Mouse (Mus musculus) brain, embryonic 14.5 days (tissue): ENCODE measurements around the gene Lamc1.

ENCODE experiments used
- CTCF ChIP-seq: fragments of 200-500 bp; IDR thresholded peaks from 2 replicates; pipeline ENCODE4 v1.5.1; 2012; ENCODE audit warnings: inconsistent platforms, mild to moderate bottlenecking, moderate library complexity, borderline replicate concordance; ENCODE audit not compliant: insufficient read depth, insufficient read length; ENCODE audit errors: extremely low read depth
- POLR2A ChIP-seq: fragments of 200-500 bp; IDR thresholded peaks from 2 replicates; pipeline ENCODE4 v1.6.1; 2012; ENCODE audit warnings: mild to moderate bottlenecking, inconsistent platforms, borderline replicate concordance; ENCODE audit not compliant: poor library complexity, insufficient read depth, insufficient read length, severe bottlenecking; ENCODE audit errors: extremely low read depth

DNA sequence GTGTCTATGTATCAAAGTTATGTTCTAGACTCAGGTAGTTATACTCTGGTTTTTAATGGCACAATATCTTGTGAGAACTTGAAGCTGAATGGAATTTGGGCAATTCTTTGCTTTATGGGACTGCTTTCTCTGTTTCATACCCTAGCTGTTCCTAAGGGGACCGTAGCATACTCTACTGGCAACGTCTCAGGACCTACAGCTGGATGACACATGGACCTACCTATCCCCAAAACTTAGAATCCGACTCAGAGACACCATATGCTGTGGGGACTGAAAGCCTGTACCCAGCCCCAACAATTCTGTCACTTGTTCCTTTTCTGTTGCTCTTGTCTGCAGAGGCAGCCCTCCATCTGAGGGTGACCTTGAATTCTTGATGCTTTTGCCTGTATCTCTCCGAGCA, 23.3 kb downstream of the Lamc1 start:
- TF ChIP-seq POLR2A: no peak
- TF ChIP-seq CTCF: no peak
